Comparison of ENCODE assay signal across 25 mouse cellular contexts in genomic region chr12:107757184-107757583, GRCm38 (mm10).
DNase-seq lines count a peak whose midpoint lies in the region; ATAC-seq and TF ChIP-seq lines count a peak whose summit lies in the region.
"Had no signal": no experiment of that assay in that cellular context is flagged by ENCODE, and none has a peak within 500 bp of the region (broad histone marks: within the 10 kb centered on the region; RNA-seq: fewer than 3 reads in every experiment).

No protein-coding gene starts in this region.

- 30% methylated on average over 10 of the region's 10 CpGs for WGBS in lung, embryonic 14.5 days
- WGBS in embryonic facial prominence, embryonic 13.5 days = 18% methylated on average over 10 of the region's 10 CpGs

- no peak overlapping the region for H3K9ac ChIP-seq in lung, embryonic 14.5 days
- H3K9ac ChIP-seq in embryonic facial prominence, embryonic 13.5 days = no peak overlapping the region
- H3K9ac ChIP-seq: hindbrain, embryonic 12.5 days; midbrain, embryonic 13.5 days; neural tube, embryonic 13.5 days; stomach, embryonic 15.5 days had no signal

- H3K27me3 ChIP-seq in lung, embryonic 14.5 days (ENCODE audit: insufficient read depth, low read length) = no peaks in the 10 kb centered on the region
- no peaks in the 10 kb centered on the region for H3K27me3 ChIP-seq in embryonic facial prominence, embryonic 13.5 days
- H3K27me3 ChIP-seq: midbrain, embryonic 13.5 days; neural tube, embryonic 13.5 days; stomach, embryonic 15.5 days had no signal

- no peak for ATAC-seq in lung, embryonic 14.5 days (ENCODE audit: insufficient read depth)
- no peak for ATAC-seq in embryonic facial prominence, embryonic 13.5 days (ENCODE audit: insufficient number of reproducible peaks, insufficient read depth, low FRiP score, low TSS enrichment, low read depth)
- ATAC-seq: midbrain, embryonic 13.5 days; Patski had no signal

- no peaks in the 10 kb centered on the region for H3K36me3 ChIP-seq in lung, embryonic 14.5 days (ENCODE audit: insufficient read depth)
- H3K36me3 ChIP-seq in embryonic facial prominence, embryonic 13.5 days = no peaks in the 10 kb centered on the region
- H3K36me3 ChIP-seq: hindbrain, embryonic 12.5 days; midbrain, embryonic 13.5 days; neural tube, embryonic 13.5 days; stomach, embryonic 15.5 days had no signal

- intact Hi-C loops in left cerebral cortex, adult 2 months (cut with DNase I) = no loop called here
- intact Hi-C loops in left cerebral cortex, postnatal 4 days (cut with DNase I) = no loop called here

- no peaks in the 10 kb centered on the region for H3K9me3 ChIP-seq in lung, embryonic 14.5 days (ENCODE audit: low read depth, low read length)
- H3K9me3 ChIP-seq in embryonic facial prominence, embryonic 13.5 days = no peaks in the 10 kb centered on the region
- H3K9me3 ChIP-seq: hindbrain, embryonic 12.5 days; midbrain, embryonic 13.5 days; neural tube, embryonic 13.5 days; stomach, embryonic 15.5 days had no signal

- H3K4me2 ChIP-seq in lung, embryonic 14.5 days = no peak overlapping the region
- no peak overlapping the region for H3K4me2 ChIP-seq in embryonic facial prominence, embryonic 13.5 days
- H3K4me2 ChIP-seq: heart, embryonic 11.5 days; hindbrain, embryonic 12.5 days; liver, embryonic 11.5 days; midbrain, embryonic 13.5 days; neural tube, embryonic 13.5 days; stomach, embryonic 15.5 days had no signal

- peaks cover 22% of the 10 kb centered on the region for H3K4me1 ChIP-seq in lung, embryonic 14.5 days (ENCODE audit: insufficient read depth)
- peaks cover 60% of the 10 kb centered on the region for H3K4me1 ChIP-seq in embryonic facial prominence, embryonic 13.5 days

- peak; percentile 42 for DNase-seq in embryo, embryonic 10 days (ENCODE audit: low spot score)
- DNase-seq in embryo, embryonic 9.5 days (ENCODE audit: extremely low spot score) = no peak
- peak; percentile 24 for DNase-seq in lung, embryonic 14.5 days
- no peak for DNase-seq in lung, postnatal 10 days
- DNase-seq in retina, postnatal 1 day = peak; percentile 33
- no peak for DNase-seq in left cerebral cortex, adult 2 months (ENCODE audit: extremely low spot score in 1 of 2, low spot score in 2 of 2)
- DNase-seq in left cerebral cortex, postnatal 4 days = no peak
- DNase-seq: adrenal gland, postnatal 10 days; cerebellum, adult 18-20 months; cerebellum, postnatal 36 days; heart, postnatal 10 days; kidney, adult 8-10 months; kidney, postnatal 14 days; layer of hippocampus, postnatal 36 days; lung, adult 18-20 months; thymus, postnatal 14 days had no signal

- no peak overlapping the region for H3K4me3 ChIP-seq in lung, embryonic 14.5 days (ENCODE audit: low read depth, low read length)
- H3K4me3 ChIP-seq in embryonic facial prominence, embryonic 13.5 days = no peak overlapping the region
- H3K4me3 ChIP-seq in left cerebral cortex, adult 2 months = no peak overlapping the region
- H3K4me3 ChIP-seq: hindbrain, embryonic 12.5 days; layer of hippocampus, adult 2 months; midbrain, embryonic 13.5 days; neural tube, embryonic 13.5 days; stomach, embryonic 15.5 days had no signal

- H3K27ac ChIP-seq in lung, embryonic 14.5 days (ENCODE audit: low read depth) = no peak overlapping the region
- peak overlapping the region; percentile 83 for H3K27ac ChIP-seq in embryonic facial prominence, embryonic 13.5 days
- H3K27ac ChIP-seq in left cerebral cortex, adult 2 months = no peak overlapping the region
- H3K27ac ChIP-seq: hindbrain, embryonic 12.5 days; layer of hippocampus, adult 2 months; midbrain, embryonic 13.5 days; neural tube, embryonic 13.5 days had no signal

- TF ChIP-seq CTCF in lung, embryonic 14.5 days (IDR thresholded peaks at IDR 0.05; ENCODE audit: low read depth) = no peak
- TF ChIP-seq CTCF in left cerebral cortex, adult 2 months (IDR thresholded peaks at IDR 0.05) = no peak

Comparison
In these comparisons a context has a peak if more than half of its experiments do, and no peak if none do; other contexts are left out.
1. DNase-seq: peak in embryo, embryonic 10 days (single experiment), lung, embryonic 14.5 days (single experiment) and retina, postnatal 1 day (single experiment); none in embryo, embryonic 9.5 days (single experiment), lung, postnatal 10 days (single experiment), left cerebral cortex, adult 2 months (0 of 2) and left cerebral cortex, postnatal 4 days (single experiment).